Mouse (Mus musculus) megakaryocyte, adult 5-6 weeks (primary cell): ENCODE data around the gene Gm21310. TPM values are rescaled to one million over a fixed set of nuclear protein-coding genes. Genes with fewer than 3 reads are reported as not detected.
"Not testable (repeated sequence)": the region's sequence is repeated elsewhere in the genome, so short reads cannot be mapped to it uniquely, and the experiment has no call there.

Experiments used
- ATAC-seq: 2 replicates; pipeline ENCODE4 v1.8.0; 2016; ENCODE audit warnings: mild to moderate bottlenecking, inconsistent platforms; ENCODE audit not compliant: poor library complexity, severe bottlenecking
- total RNA-seq, 2 experiments: library from RNA; stranded (forward) in 1 of 2; stranded (reverse) in 1 of 2; fragments of 153-499, 151-499 nt in 1 of 2; fragments of 221-1000, 200-1000 nt in 1 of 2; gene quantifications; 2 replicates each; pipeline versions ENCODE4 v1.2.3 to v1.2.4; 2015 to 2017

Gene Gm21310
- total RNA-seq (2015) (not detected in 2 replicates), total RNA-seq (2017) (not detected in 2 replicates)

GRCm38 (mm10) chrY:10147083-10147482, at the start of gene Gm21310:
TSS of gene Gm21310 (minus strand) at chrY:10147183.
- ATAC-seq, result not testable (repeated sequence)

Other genes with a start within 250 kb of the Gm21310 start
- gene Gm20834, start 177.4 kb upstream of the Gm21310 start, total RNA-seq (2015), result not detected in 2 replicates
- gene Gm20834, start 177.4 kb upstream of the Gm21310 start, total RNA-seq (2017), result not detected in 2 replicates